Mouse (Mus musculus) cerebellum, adult (tissue): ENCODE data around the gene Dhx30.

Experiments used
- ATAC-seq: cut with Nextera tagmentation; 2 replicates; pipeline ENCODE4 v1.9.2; 2017; ENCODE audit warnings: mild to moderate bottlenecking, moderate library complexity, mixed read lengths; ENCODE audit not compliant: insufficient number of reproducible peaks, low FRiP score, low TSS enrichment

Gene Dhx30

GRCm38 (mm10) chr9:110051869-110052661 lies 65.6 kb downstream of the Dhx30 start:
- peak; percentile 50 for ATAC-seq

- no peak for ATAC-seq
Measured at GRCm38 (mm10) chr9:110051184-110051583, 66.4 kb downstream of the Dhx30 start.

- no peak for ATAC-seq
Measured at GRCm38 (mm10) chr9:110047857-110048256, 69.8 kb downstream of the Dhx30 start.

- no peak for ATAC-seq
Measured at GRCm38 (mm10) chr9:110047260-110047659, 70.4 kb downstream of the Dhx30 start.

GRCm38 (mm10) chr9:110045763-110046377 lies 71.8 kb downstream of the Dhx30 start:
- no peak for ATAC-seq

GRCm38 (mm10) chr9:110044373-110044772 lies 73.3 kb downstream of the Dhx30 start:
- ATAC-seq: no peak

GRCm38 (mm10) chr9:110038485-110038884 lies 79.1 kb downstream of the Dhx30 start:
- ATAC-seq: no peak

GRCm38 (mm10) chr9:110037895-110038294 lies 79.7 kb downstream of the Dhx30 start:
- ATAC-seq: no peak

- ATAC-seq: no peak
Measured at GRCm38 (mm10) chr9:110035091-110035490, 82.5 kb downstream of the Dhx30 start.
